ENCODE assay signal across 20 mouse cellular contexts in genomic region chr2:132053824-132054223, GRCm38 (mm10).
"Had no signal": no experiment of that assay in that cellular context is flagged by ENCODE, and none has a peak within 500 bp of the region (broad histone marks: within the 10 kb centered on the region; RNA-seq: fewer than 3 reads in every experiment).

No protein-coding gene starts in this region.

- H3K9me3 ChIP-seq: intestine, embryonic 15.5 days; kidney, embryonic 15.5 days; limb, embryonic 10.5 days; limb, embryonic 13.5 days; liver, embryonic 12.5 days; liver, embryonic 15.5 days; midbrain, embryonic 10.5 days; midbrain, embryonic 13.5 days; stomach, embryonic 15.5 days had no signal

- H3K4me3 ChIP-seq: intestine, embryonic 15.5 days; kidney, embryonic 15.5 days; limb, embryonic 10.5 days; limb, embryonic 13.5 days; liver, embryonic 12.5 days; liver, embryonic 15.5 days; megakaryocyte, embryonic 14.5 days; midbrain, embryonic 10.5 days; midbrain, embryonic 13.5 days; stomach, embryonic 15.5 days had no signal

- H3K9ac ChIP-seq: intestine, embryonic 15.5 days; kidney, embryonic 15.5 days; limb, embryonic 13.5 days; liver, embryonic 12.5 days; liver, embryonic 15.5 days; midbrain, embryonic 13.5 days; stomach, embryonic 15.5 days had no signal

- H3K4me2 ChIP-seq: intestine, embryonic 15.5 days; kidney, embryonic 15.5 days; limb, embryonic 13.5 days; liver, embryonic 12.5 days; liver, embryonic 15.5 days; midbrain, embryonic 13.5 days; stomach, embryonic 15.5 days had no signal

- ATAC-seq: intestine, embryonic 15.5 days; liver, embryonic 12.5 days; midbrain, embryonic 13.5 days; midbrain, embryonic 16.5 days had no signal

- H3K27ac ChIP-seq: intestine, embryonic 15.5 days; kidney, embryonic 15.5 days; limb, embryonic 10.5 days; limb, embryonic 13.5 days; liver, embryonic 12.5 days; liver, embryonic 15.5 days; midbrain, embryonic 10.5 days; midbrain, embryonic 13.5 days; stomach, embryonic 15.5 days had no signal

- H3K27me3 ChIP-seq: intestine, embryonic 15.5 days; kidney, embryonic 15.5 days; limb, embryonic 13.5 days; liver, embryonic 12.5 days; liver, embryonic 15.5 days; megakaryocyte, embryonic 14.5 days; midbrain, embryonic 13.5 days; stomach, embryonic 15.5 days had no signal

- DNase-seq: kidney, adult 11 months; kidney, adult 8-10 months; kidney, postnatal 10 days; kidney, postnatal 36 days; liver; lung, adult 2 months; lung, postnatal 14 days; retina, postnatal 1 day; thymus, postnatal 25 days had no signal

- H3K4me1 ChIP-seq: limb, embryonic 13.5 days; midbrain, embryonic 10.5 days; midbrain, embryonic 13.5 days had no signal
